Mouse (Mus musculus) adrenal gland, adult (tissue): Measurements from ENCODE around the gene Zfp580.

ENCODE experiments used
- DNase-seq, 2 experiments: peaks; one replicate each; pipeline ENCODE4 v3.0.0; 2022 to 2023; ENCODE audit warnings: low spot score in 1 of 2; ENCODE audit not compliant: inconsistent age in 2 of 2

Zfp580 gene

GRCm38 (mm10) chr7:5101066-5101663, 49.8 kb downstream of the Zfp580 start:
- DNase-seq, result peak in 1 of 2 experiments; percentile 32

GRCm38 (mm10) chr7:5102564-5102963, 51.2 kb downstream of the Zfp580 start:
- DNase-seq, result peak in 1 of 2 experiments; percentile 29
